Mouse (Mus musculus): ENCODE data around the gene 2310030G06Rik. TPM values are rescaled to one million over a fixed set of nuclear protein-coding genes. Genes with fewer than 3 reads are reported as not detected.

The 2310030G06Rik gene
- total and polyA plus RNA-seq, 3 experiments: not detected

DNA sequence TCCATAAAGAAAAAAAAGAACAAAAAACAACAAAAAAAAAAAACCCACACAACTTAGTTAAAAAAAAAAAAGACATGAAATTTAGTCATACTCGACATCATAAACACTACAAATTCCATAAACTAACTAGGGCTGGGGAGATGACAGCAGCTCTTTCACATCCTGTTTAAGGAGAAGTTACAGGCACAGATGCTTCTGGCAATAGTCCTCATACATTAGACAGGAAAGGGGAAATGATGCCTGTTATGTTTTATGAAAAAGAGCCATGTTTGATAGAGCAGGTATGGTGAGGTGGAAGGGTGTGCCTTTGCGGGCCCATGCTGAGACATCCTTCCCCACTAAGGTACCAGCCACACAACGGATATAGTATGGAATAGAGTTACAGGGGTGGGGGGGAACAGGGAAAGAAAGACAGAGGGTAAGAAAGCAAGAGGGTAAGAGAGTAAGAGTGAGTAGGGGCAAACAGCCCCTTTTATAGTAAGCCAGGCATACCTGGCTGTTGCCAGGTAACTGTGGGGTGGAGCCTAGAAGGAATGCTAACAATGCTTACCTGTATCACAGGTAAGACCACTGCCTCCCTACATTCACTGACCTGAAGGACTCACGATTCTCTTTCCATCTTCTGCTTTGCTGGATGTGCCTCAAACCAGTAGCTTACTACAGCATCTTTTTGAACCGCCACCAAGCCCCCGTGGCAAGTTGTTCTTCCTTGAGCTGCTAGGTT, 15.3 kb upstream of the 2310030G06Rik start:
- DNase-seq (ENCODE audit: low read depth, low spot score): no peak
- Histone ChIP-seq H3K27me3 (ENCODE audit: control insufficient read depth in 1 of 2, insufficient read depth in 2 of 2, low read length in 2 of 2) (peaks cover 1 to 3% of the 10 kb centered on the region in 2 experiments; a peak in 3 of 4 replicates), H3K9me3 (replicated peaks; ENCODE audit: insufficient read depth, low read length) (no peaks in the 10 kb centered on the region), H3K27ac (ENCODE audit: control insufficient read depth, low read depth, low read length) (no peak overlapping the region), H3K9ac (ENCODE audit: control insufficient read depth, low read depth, low read length, poor library complexity, severe bottlenecking) (no peak overlapping the region), H3K79me2 (ENCODE audit: control insufficient read depth, insufficient read depth, low read length, poor library complexity) (no peaks in the 10 kb centered on the region), H3K4me3 (ENCODE audit: control insufficient read depth in 1 of 2, insufficient read depth in 1 of 2, low read depth in 2 of 2, low read length in 2 of 2) (no peak overlapping the region), H3K4me1 (ENCODE audit: control insufficient read depth in 1 of 2, insufficient read depth in 2 of 2, low read length in 2 of 2) (no peaks in the 10 kb centered on the region), H3K36me3 (ENCODE audit: control insufficient read depth in 1 of 2, insufficient read depth in 2 of 2, low read length in 2 of 2) (no peaks in the 10 kb centered on the region)
- TF ChIP-seq CTCF (IDR thresholded peaks at IDR 0.05 in 2 of 3, conservative IDR thresholded peaks at IDR 0.05 in 1 of 3; ENCODE audit: control insufficient read depth in 1 of 3, insufficient read depth in 1 of 3, low read depth in 2 of 3, low read length in 3 of 3, poor library complexity in 1 of 3, severe bottlenecking in 1 of 3) (no peak), TBP (IDR thresholded peaks at IDR 0.05; ENCODE audit: low read depth, low read length) (no peak)

DNA sequence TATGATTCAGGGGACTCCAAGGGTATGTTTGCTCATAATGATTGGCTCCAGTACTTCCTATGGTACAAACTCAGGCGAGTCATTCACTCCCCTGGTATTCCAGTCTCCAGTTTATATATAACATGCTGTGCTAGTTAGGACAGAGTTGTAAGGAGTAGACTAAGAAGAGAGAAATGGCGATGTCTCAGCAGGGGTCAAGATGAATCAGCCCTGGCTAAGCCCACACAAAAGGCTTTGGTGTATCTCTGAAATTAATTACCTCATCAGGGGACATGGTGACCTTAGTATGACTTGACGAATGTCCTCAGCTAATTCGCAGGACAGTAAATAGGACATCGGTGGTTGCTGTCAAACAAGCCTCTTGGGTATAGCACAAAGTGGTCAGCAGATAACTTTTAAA, 10.4 kb upstream of the 2310030G06Rik start:
- H3K27ac ChIP-seq (ENCODE audit: control insufficient read depth, low read depth, low read length): no peak overlapping the region
- H3K4me3 ChIP-seq (ENCODE audit: control insufficient read depth in 1 of 2, insufficient read depth in 1 of 2, low read depth in 2 of 2, low read length in 2 of 2): no peak overlapping the region
- no peaks in the 10 kb centered on the region for H3K9me3 ChIP-seq (replicated peaks; ENCODE audit: insufficient read depth, low read length)
- no peak overlapping the region for H3K9ac ChIP-seq (ENCODE audit: control insufficient read depth, low read depth, low read length, poor library complexity, severe bottlenecking)
- no peak for TF ChIP-seq TCF12 (IDR thresholded peaks at IDR 0.05; ENCODE audit: low read depth, low read length)
- TF ChIP-seq NRF1 (IDR thresholded peaks at IDR 0.05; ENCODE audit: insufficient read depth, low read depth, low read length, poor library complexity, severe bottlenecking): no peak
- no peak for TF ChIP-seq RCOR1 (IDR thresholded peaks at IDR 0.05; ENCODE audit: low read depth, low read length)
- no peak for TF ChIP-seq SIN3A (IDR thresholded peaks at IDR 0.05; ENCODE audit: low read length)
- no peak for TF ChIP-seq ZC3H11A (IDR thresholded peaks at IDR 0.05; ENCODE audit: low read depth, low read length)
- TF ChIP-seq POLR2AphosphoS5 (IDR thresholded peaks at IDR 0.05; ENCODE audit: borderline replicate concordance, low read depth, low read length): no peak
- H3K79me2 ChIP-seq (ENCODE audit: control insufficient read depth, insufficient read depth, low read length, poor library complexity): no peaks in the 10 kb centered on the region
- no peaks in the 10 kb centered on the region for H3K36me3 ChIP-seq (ENCODE audit: control insufficient read depth in 1 of 2, insufficient read depth in 2 of 2, low read length in 2 of 2)
- H3K27me3 ChIP-seq (ENCODE audit: control insufficient read depth in 1 of 2, insufficient read depth in 2 of 2, low read length in 2 of 2): peaks cover 3 to 5% of the 10 kb centered on the region in 2 experiments
- no peak for DNase-seq (ENCODE audit: low read depth, low spot score)
- H3K4me1 ChIP-seq (ENCODE audit: control insufficient read depth in 1 of 2, insufficient read depth in 2 of 2, low read length in 2 of 2): no peaks in the 10 kb centered on the region

DNA sequence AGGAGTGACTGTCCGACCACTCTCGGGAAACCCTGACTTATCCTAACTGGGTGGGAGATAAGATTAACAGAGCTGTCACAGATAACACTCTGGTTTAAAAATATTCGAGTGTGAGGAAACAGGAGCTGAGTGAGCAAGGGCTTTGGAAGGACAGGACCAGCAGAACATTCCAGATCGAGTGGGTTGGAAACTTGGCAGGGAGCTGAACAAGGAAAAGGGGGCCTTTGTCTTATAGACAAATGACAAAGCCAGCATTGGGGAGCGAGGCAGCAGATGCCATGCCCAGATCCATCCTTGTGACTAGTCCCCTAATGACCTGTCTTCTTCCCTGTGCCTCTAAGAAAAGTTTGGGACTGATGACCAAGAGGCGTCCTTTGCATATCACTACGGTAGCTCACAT, 7.6 kb upstream of the 2310030G06Rik start:
- no peak overlapping the region for H3K9ac ChIP-seq (ENCODE audit: control insufficient read depth, low read depth, low read length, poor library complexity, severe bottlenecking)
- H3K4me3 ChIP-seq (ENCODE audit: control insufficient read depth in 1 of 2, insufficient read depth in 1 of 2, low read depth in 2 of 2, low read length in 2 of 2): no peak overlapping the region
- H3K4me1 ChIP-seq (ENCODE audit: control insufficient read depth in 1 of 2, insufficient read depth in 2 of 2, low read length in 2 of 2): no peaks in the 10 kb centered on the region
- no peak for TF ChIP-seq ZC3H11A (IDR thresholded peaks at IDR 0.05; ENCODE audit: low read depth, low read length)
- no peak for TF ChIP-seq MAFK (IDR thresholded peaks at IDR 0.05; ENCODE audit: borderline replicate concordance, low read depth, low read length)
- no peak for TF ChIP-seq EP300 (IDR thresholded peaks at IDR 0.05; ENCODE audit: low read depth in 1 of 2, low read length in 2 of 2)
- TF ChIP-seq KAT2A (conservative IDR thresholded peaks at IDR 0.05; ENCODE audit: low read depth, low read length): no peak
- TF ChIP-seq ELF1 (IDR thresholded peaks at IDR 0.05; ENCODE audit: low read depth, low read length): no peak
- TF ChIP-seq TBP (IDR thresholded peaks at IDR 0.05; ENCODE audit: low read depth, low read length): no peak
- TF ChIP-seq NRF1 (IDR thresholded peaks at IDR 0.05; ENCODE audit: insufficient read depth, low read depth, low read length, poor library complexity, severe bottlenecking): no peak
- no peak for TF ChIP-seq MYC (IDR thresholded peaks at IDR 0.05; ENCODE audit: low read depth, low read length)
- no peak for TF ChIP-seq GATA1 (IDR thresholded peaks at IDR 0.05; ENCODE audit: low read depth, low read length)
- TF ChIP-seq SIN3A (IDR thresholded peaks at IDR 0.05; ENCODE audit: low read length): no peak
- TF ChIP-seq MEF2A (IDR thresholded peaks at IDR 0.05; ENCODE audit: extremely low read depth, insufficient replicate concordance, low read depth, low read length, poor library complexity, severe bottlenecking): no peak
- TF ChIP-seq MAX (IDR thresholded peaks at IDR 0.05; ENCODE audit: low read length): no peak
- no peak for TF ChIP-seq JUND (IDR thresholded peaks at IDR 0.05; ENCODE audit: low read depth, low read length)
- TF ChIP-seq HCFC1 (IDR thresholded peaks at IDR 0.05; ENCODE audit: low read depth, low read length): no peak
- TF ChIP-seq TCF12 (IDR thresholded peaks at IDR 0.05; ENCODE audit: low read depth, low read length): no peak
- TF ChIP-seq RCOR1 (IDR thresholded peaks at IDR 0.05; ENCODE audit: low read depth, low read length): no peak
- no peak for TF ChIP-seq ETS1 (IDR thresholded peaks at IDR 0.05; ENCODE audit: low read depth, low read length)
- no peak for TF ChIP-seq E2F4 (IDR thresholded peaks at IDR 0.05; ENCODE audit: borderline replicate concordance, low read depth, low read length)
- no peak for TF ChIP-seq BHLHE40 (IDR thresholded peaks at IDR 0.05; ENCODE audit: borderline replicate concordance, low read depth, low read length)
- H3K9me3 ChIP-seq (replicated peaks; ENCODE audit: insufficient read depth, low read length): no peaks in the 10 kb centered on the region
- H3K27ac ChIP-seq (ENCODE audit: control insufficient read depth, low read depth, low read length): no peak overlapping the region
- H3K36me3 ChIP-seq (ENCODE audit: control insufficient read depth in 1 of 2, insufficient read depth in 2 of 2, low read length in 2 of 2): no peaks in the 10 kb centered on the region
- H3K27me3 ChIP-seq (ENCODE audit: control insufficient read depth in 1 of 2, insufficient read depth in 2 of 2, low read length in 2 of 2): peaks cover 3 to 7% of the 10 kb centered on the region in 2 experiments
- H3K79me2 ChIP-seq (ENCODE audit: control insufficient read depth, insufficient read depth, low read length, poor library complexity): no peaks in the 10 kb centered on the region
- DNase-seq (ENCODE audit: low read depth, low spot score): no peak

Data from MEL (cell line).